Mouse (Mus musculus): ENCODE measurements around the gene Phka2. TPM values are rescaled to one million over a fixed set of nuclear protein-coding genes. Genes with fewer than 3 reads are reported as not detected.

The Phka2 gene
- polyA plus RNA-seq, 1 experiment from 2014 or later: 13.3 TPM

GRCm38 (mm10) chrX:160601053-160601452 is 99.1 kb downstream of the Phka2 start:
- H3K36me3 ChIP-seq: no peaks in the 10 kb centered on the region
- no peak overlapping the region for H3K9ac ChIP-seq
- no peak for ATAC-seq (ENCODE audit: borderline replicate concordance, extremely low read depth, low FRiP score, low TSS enrichment)
- no peak overlapping the region for H3K4me3 ChIP-seq
- no peak overlapping the region for H3K4me2 ChIP-seq
- H3K27ac ChIP-seq: no peak overlapping the region
- H3K9me3 ChIP-seq: no peaks in the 10 kb centered on the region
- WGBS: 5% methylated on average over 3 of the region's 3 CpGs
- peaks cover 22% of the 10 kb centered on the region; the same call in 1 of the 2 replicates for H3K4me1 ChIP-seq
- 0 out of 2 replicates have a peak, but pooled peaks cover 4% of the 10 kb centered on the region for H3K27me3 ChIP-seq

- H3K4me3 ChIP-seq: no peak overlapping the region
- peaks cover 22% of the 10 kb centered on the region; the same call in 1 of the 2 replicates for H3K4me1 ChIP-seq
- 86% methylated on average over 1 of the region's 1 CpGs for WGBS
- no peaks in the 10 kb centered on the region for H3K9me3 ChIP-seq
- ATAC-seq (ENCODE audit: borderline replicate concordance, extremely low read depth, low FRiP score, low TSS enrichment): no peak
- no peaks in the 10 kb centered on the region for H3K27me3 ChIP-seq
- no peaks in the 10 kb centered on the region for H3K36me3 ChIP-seq
- no peak overlapping the region for H3K27ac ChIP-seq
- H3K9ac ChIP-seq: no peak overlapping the region
- H3K4me2 ChIP-seq: no peak overlapping the region
These were observed 100.8 kb downstream of the Phka2 start for GRCm38 (mm10) chrX:160602770-160603169.

DNA sequence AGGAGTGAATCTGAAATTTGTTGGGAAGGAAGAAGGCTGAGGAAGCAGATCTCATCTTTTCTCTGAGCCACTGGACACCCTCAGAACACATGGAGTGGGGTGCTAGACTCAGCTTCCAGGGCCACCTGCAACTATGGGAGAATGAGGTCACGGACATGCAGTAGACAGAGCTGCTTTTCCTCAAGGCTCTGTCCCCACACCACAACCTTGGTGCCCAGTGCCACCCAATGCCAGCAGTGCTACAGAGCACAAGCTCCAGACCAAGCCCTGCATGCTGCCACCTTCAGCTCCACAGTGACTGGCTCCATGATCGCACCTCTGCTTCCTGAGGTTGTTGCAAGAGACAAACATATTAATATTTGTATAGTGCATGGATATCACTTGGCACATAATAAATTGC is 101.3 kb downstream of the Phka2 start:
- Histone ChIP-seq H3K36me3 (no peaks in the 10 kb centered on the region), H3K9ac (no peak overlapping the region), H3K27ac (no peak overlapping the region), H3K27me3 (no peaks in the 10 kb centered on the region), H3K9me3 (no peaks in the 10 kb centered on the region), H3K4me2 (no peak overlapping the region), H3K4me3 (no peak overlapping the region), H3K4me1 (peaks cover 22% of the 10 kb centered on the region; the same call in 1 of the 2 replicates)
- ATAC-seq (ENCODE audit: borderline replicate concordance, extremely low read depth, low FRiP score, low TSS enrichment): no peak
- 92% methylated on average over 2 of the region's 2 CpGs for WGBS

DNA sequence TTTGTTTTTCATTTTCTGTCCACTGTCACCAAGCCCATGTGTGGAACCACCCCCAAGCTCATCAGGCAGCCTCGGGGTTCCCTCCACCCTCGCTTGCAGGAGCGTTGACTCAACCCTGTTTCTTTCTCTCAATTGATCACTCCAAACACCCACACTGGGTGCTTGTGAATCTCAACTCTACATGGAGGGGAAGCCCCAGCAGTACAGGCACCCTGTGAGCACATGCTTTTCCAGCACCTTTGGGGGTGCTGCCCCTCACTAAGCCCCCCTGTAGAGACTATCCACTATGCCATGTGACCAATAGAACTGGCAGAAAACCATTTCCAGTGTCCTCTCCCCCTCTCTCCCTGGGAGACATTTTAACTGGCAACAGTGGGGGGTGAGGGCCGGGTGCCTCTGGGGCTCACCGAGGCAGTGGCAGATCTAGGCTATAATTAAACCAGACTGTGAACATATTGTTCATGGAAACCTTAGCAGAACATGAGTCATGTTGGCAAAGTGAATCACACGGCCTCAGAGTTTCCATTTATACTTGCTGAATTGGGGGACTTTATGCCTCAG is 102.1 kb downstream of the Phka2 start:
- Histone ChIP-seq H3K9ac (no peak overlapping the region), H3K27me3 (no peaks in the 10 kb centered on the region), H3K27ac (no peak overlapping the region), H3K9me3 (no peaks in the 10 kb centered on the region), H3K4me2 (no peak overlapping the region), H3K36me3 (no peaks in the 10 kb centered on the region), H3K4me3 (no peak overlapping the region), H3K4me1 (peaks cover 19% of the 10 kb centered on the region; the same call in 1 of the 2 replicates)
- ATAC-seq (ENCODE audit: borderline replicate concordance, extremely low read depth, low FRiP score, low TSS enrichment): no peak
- WGBS: 49% methylated on average over 6 of the region's 6 CpGs

DNA sequence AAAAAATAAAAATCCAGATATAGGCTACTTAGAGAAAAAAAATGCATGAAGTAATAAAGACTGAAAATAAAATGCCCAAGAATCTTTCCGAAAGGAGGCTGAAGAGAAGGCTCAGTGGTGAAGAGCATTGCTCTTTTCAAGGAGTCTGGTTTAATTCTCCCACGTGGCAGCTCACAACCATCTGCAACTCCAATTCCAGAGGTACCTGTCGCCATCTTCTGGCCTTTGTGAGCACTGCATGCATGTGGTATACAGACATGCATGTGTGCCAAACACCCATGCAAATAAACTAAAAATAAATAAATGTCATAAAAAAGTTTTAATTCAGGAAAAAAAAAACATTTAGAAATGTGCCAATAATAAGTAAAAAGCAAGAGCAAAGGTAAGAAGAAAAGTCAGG is 107.9 kb downstream of the Phka2 start:
- no peaks in the 10 kb centered on the region for H3K4me1 ChIP-seq
- no peak overlapping the region for H3K4me2 ChIP-seq
- ATAC-seq (ENCODE audit: borderline replicate concordance, extremely low read depth, low FRiP score, low TSS enrichment): no peak
- H3K27me3 ChIP-seq: no peaks in the 10 kb centered on the region
- no peak overlapping the region for H3K9ac ChIP-seq
- H3K27ac ChIP-seq: no peak overlapping the region
- no peaks in the 10 kb centered on the region for H3K36me3 ChIP-seq
- WGBS: 44% methylated on average over 3 of the region's 3 CpGs
- H3K4me3 ChIP-seq: no peak overlapping the region
- no peaks in the 10 kb centered on the region for H3K9me3 ChIP-seq

- Histone ChIP-seq H3K4me1 (no peaks in the 10 kb centered on the region), H3K27ac (no peak overlapping the region), H3K9ac (no peak overlapping the region), H3K4me2 (no peak overlapping the region), H3K4me3 (no peak overlapping the region), H3K9me3 (no peaks in the 10 kb centered on the region), H3K36me3 (no peaks in the 10 kb centered on the region), H3K27me3 (no peaks in the 10 kb centered on the region)
- 77% methylated on average over 2 of the region's 2 CpGs for WGBS
- ATAC-seq (ENCODE audit: borderline replicate concordance, extremely low read depth, low FRiP score, low TSS enrichment): no peak
These were observed 108.5 kb downstream of the Phka2 start for GRCm38 (mm10) chrX:160610482-160610881.

DNA sequence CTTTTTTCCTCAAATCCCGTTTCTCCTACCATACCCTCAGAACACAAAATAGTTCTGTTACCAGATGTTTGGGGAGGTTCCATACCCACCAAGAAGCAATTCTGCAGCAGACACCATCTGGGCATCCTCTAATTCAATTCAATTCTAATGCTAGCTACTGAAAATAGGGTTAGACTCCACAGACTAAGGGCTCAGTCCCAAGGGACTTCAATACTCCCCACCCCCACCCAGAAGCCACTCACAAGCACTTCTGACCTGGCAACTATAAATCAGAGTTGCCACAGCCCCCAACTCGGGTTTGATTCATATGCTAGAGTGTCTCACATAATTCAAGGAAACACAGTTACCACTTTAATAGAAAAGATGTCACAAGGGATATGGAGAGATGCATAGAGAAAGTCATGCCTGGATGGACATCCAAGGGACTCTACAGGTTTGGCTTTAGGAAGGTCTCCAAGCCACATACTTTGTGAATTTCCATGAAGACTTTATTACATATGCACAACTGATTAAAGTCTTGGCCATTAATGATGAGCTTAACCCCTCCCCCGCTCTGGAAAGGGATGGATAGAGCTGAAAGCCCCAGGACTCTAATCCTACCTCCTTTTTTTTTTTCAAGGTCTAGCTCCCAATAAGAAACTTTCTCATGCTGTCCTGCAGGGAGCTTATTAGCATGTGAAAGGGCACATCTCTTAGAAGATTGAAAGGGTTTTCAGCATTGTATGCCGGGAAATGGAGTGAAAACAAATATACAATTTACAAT is 109.1 kb downstream of the Phka2 start:
- no peak for ATAC-seq (ENCODE audit: borderline replicate concordance, extremely low read depth, low FRiP score, low TSS enrichment)
- Histone ChIP-seq H3K27me3 (no peaks in the 10 kb centered on the region), H3K9ac (no peak overlapping the region), H3K4me2 (no peak overlapping the region), H3K27ac (no peak overlapping the region), H3K9me3 (no peaks in the 10 kb centered on the region), H3K4me1 (no peaks in the 10 kb centered on the region), H3K4me3 (no peak overlapping the region), H3K36me3 (no peaks in the 10 kb centered on the region)
- WGBS: 41% methylated on average over 4 of the region's 4 CpGs

Other genes with a start within 250 kb of the Phka2 start
- gene Adgrg2, start 111.5 kb upstream of the Phka2 start, polyA plus RNA-seq (2015; fragmentation: Nextera tagmentation; extraction: Ambion mirVana): 3.0 and 3.2 TPM in 2 replicates
- gene Ppef1, start 233.6 kb downstream of the Phka2 start, polyA plus RNA-seq (2015; fragmentation: Nextera tagmentation; extraction: Ambion mirVana): 0.06 TPM in 1 of 2 replicates, not detected in the other